Mouse (Mus musculus): ENCODE data around the gene Chn1. TPM values are rescaled to one million over a fixed set of nuclear protein-coding genes. Genes with fewer than 3 reads are reported as not detected.

Chn1 gene
- polyA plus RNA-seq, 1 experiment from 2014 or later = 15.1 TPM

DNA sequence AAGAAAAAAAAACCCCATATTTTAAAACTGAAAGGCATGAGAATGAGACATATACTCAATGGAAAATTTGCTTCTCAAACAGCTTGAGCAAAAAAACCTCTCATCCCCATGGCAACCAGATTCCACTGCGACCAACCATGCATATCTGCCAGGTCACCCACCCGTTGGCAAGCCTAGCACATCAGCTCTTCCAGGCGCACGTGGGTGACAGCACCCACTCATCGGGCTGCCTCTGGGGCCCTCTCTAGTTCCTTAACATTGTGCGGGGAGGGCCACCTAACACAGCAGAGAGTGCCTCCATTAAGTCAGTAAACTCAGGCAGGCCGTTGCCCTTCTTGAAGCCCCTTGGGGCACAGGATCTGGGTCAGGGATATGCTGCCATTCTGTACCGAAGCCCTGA lies 170.1 kb downstream of the Chn1 start:
- no peaks in the 10 kb centered on the region for H3K36me3 ChIP-seq
- no peak overlapping the region for H3K4me2 ChIP-seq
- peaks cover 23% of the 10 kb centered on the region for H3K4me1 ChIP-seq
- no peak overlapping the region for H3K9ac ChIP-seq
- H3K4me3 ChIP-seq (replicated peaks) = no peak overlapping the region
- WGBS = 60% methylated on average over 8 of the region's 8 CpGs
- H3K27ac ChIP-seq = no peak overlapping the region
- H3K9me3 ChIP-seq (replicated peaks) = no peaks in the 10 kb centered on the region
- no peaks in the 10 kb centered on the region for H3K27me3 ChIP-seq
- ATAC-seq (replicated peaks; ENCODE audit: low FRiP score) = no peak

DNA sequence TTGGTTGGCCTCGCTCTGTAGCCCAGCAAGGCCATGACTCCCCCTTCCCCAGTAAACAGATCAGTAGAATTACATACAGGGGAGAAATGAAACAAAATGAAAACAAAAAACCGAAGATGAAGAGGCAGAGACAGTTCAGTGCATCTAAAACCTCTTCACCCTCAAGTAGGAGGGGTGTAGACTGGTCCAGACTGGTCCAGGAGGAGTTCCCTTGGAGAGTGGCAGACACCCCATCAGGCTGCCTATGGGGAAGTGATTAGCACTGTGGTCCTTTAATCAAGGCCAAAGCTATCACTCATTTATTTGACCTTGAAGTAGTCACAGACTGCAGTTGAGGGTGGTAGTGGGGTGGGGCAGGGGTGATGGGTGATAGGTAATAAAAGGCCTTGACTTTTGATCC lies 170.6 kb downstream of the Chn1 start:
- no peaks in the 10 kb centered on the region for H3K27me3 ChIP-seq
- no peak overlapping the region for H3K4me2 ChIP-seq
- no peak overlapping the region for H3K9ac ChIP-seq
- no peak overlapping the region for H3K4me3 ChIP-seq (replicated peaks)
- peaks cover 23% of the 10 kb centered on the region for H3K4me1 ChIP-seq
- no peaks in the 10 kb centered on the region for H3K36me3 ChIP-seq
- 0 out of 2 replicates have a peak, but pooled peaks have one; percentile 13 for ATAC-seq (replicated peaks; ENCODE audit: low FRiP score)
- no peaks in the 10 kb centered on the region for H3K9me3 ChIP-seq (replicated peaks)
- WGBS = 83% methylated on average over 2 of the region's 2 CpGs
- no peak overlapping the region for H3K27ac ChIP-seq

DNA sequence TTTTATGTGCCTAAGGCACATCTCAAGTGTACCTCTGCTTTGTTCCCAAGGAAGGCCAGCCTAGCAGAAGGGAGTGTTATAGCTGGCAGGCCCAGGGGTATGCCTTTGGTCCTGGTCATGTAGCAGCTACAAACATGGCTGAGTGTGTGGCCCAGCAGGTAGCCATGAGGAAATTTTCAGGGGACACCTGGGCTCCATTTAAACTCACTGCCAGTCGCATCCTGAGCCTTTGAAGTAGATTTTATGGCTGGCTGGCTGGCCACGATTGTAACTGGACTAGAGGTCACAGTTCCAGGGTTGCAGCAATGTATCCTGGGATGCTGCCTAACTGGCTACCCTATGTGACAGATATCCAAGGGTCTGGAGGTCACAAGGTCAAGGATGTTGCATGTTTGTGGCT lies 174.5 kb downstream of the Chn1 start:
- 15% methylated on average over 2 of the region's 2 CpGs for WGBS
- H3K27me3 ChIP-seq = no peaks in the 10 kb centered on the region
- no peak overlapping the region for H3K4me2 ChIP-seq
- no peaks in the 10 kb centered on the region for H3K9me3 ChIP-seq (replicated peaks)
- peaks cover 17% of the 10 kb centered on the region for H3K4me1 ChIP-seq
- H3K9ac ChIP-seq = no peak overlapping the region
- no peak overlapping the region for H3K4me3 ChIP-seq (replicated peaks)
- H3K27ac ChIP-seq = no peak overlapping the region
- ATAC-seq (replicated peaks; ENCODE audit: low FRiP score) = no peak
- H3K36me3 ChIP-seq = no peaks in the 10 kb centered on the region

DNA sequence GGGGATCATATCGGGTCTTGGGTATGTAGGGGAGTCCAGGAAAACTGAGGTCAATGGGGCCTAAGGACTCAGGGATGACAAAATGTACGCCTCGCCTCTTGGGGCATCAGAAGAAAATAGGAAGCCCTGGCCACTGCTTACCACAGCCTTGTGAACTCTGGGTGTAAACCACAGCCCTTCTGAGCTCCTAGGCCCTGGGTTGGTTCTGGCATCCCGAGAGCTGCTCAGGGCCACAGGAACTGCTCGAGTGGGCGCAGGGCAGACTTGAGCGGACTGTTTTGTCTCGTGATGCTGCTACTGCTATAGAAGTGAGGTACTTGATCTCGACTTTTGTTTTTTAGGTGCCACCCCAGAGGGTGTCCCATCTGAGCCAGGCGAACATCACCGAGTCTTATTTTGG lies 177.4 kb downstream of the Chn1 start:
- Histone ChIP-seq H3K4me1 (peaks cover 14% of the 10 kb centered on the region), H3K9me3 (replicated peaks) (no peaks in the 10 kb centered on the region), H3K27ac (no peak overlapping the region), H3K27me3 (no peaks in the 10 kb centered on the region), H3K4me2 (no peak overlapping the region), H3K36me3 (no peaks in the 10 kb centered on the region), H3K9ac (no peak overlapping the region), H3K4me3 (replicated peaks) (no peak overlapping the region)
- no peak for ATAC-seq (replicated peaks; ENCODE audit: low FRiP score)
- 96% methylated on average over 11 of the region's 11 CpGs for WGBS

DNA sequence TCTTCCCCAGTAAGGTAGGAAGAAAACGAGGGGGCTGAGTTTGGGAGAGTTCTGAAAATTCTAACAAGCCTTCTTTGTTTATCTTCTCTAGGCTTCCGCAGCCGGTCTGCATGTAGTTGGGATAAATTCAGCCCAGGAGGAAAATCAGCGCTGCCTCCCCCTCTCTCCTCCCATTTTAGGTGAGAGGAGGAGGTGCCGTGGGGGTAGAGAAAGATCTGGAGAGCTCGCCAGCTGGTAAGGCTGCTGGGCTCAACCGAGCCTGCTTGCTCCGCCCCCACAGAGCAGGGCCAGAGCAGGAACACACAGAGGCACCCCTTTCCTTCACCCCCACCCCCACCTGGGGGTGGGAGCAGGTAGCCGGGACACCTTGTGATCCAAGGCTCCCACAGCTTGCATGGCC lies 178.4 kb downstream of the Chn1 start:
- WGBS = 16% methylated on average over 9 of the region's 9 CpGs
- H3K27me3 ChIP-seq = no peaks in the 10 kb centered on the region
- no peaks in the 10 kb centered on the region for H3K36me3 ChIP-seq
- no peaks in the 10 kb centered on the region for H3K9me3 ChIP-seq (replicated peaks)
- ATAC-seq (replicated peaks; ENCODE audit: low FRiP score) = peak; percentile 47; the same call in 1 of the 2 replicates
- H3K9ac ChIP-seq = no peak overlapping the region
- H3K4me2 ChIP-seq = peak overlapping the region; percentile 48
- peak overlapping the region; percentile 6; the same call in 1 of the 2 replicates for H3K4me3 ChIP-seq (replicated peaks)
- H3K27ac ChIP-seq = 0 out of 2 replicates have a peak overlapping the region, but pooled peaks have one; percentile 5
- peaks cover 23% of the 10 kb centered on the region for H3K4me1 ChIP-seq

DNA sequence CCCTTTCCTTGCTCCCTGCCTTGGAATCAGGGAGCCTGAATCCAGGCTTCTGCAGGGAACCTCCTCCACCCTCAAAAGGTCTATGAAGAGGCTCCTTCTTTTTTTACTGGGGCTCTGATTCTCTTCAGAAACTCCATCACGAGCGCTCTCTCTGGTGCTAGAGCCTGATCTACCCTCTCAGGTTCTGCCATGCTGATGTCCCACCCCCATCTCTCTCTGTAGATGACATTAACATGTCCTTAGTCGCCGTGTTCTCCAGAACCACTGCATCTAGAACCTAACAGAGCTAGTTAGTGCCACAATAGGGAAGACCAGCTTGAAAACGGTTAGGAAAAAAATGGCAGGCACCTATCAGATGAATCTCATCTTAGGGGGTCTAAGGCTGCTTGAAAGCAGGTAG lies 178.8 kb downstream of the Chn1 start:
- Histone ChIP-seq H3K9me3 (replicated peaks) (no peaks in the 10 kb centered on the region), H3K9ac (no peak overlapping the region), H3K36me3 (no peaks in the 10 kb centered on the region), H3K4me2 (peak overlapping the region; percentile 48), H3K27me3 (no peaks in the 10 kb centered on the region), H3K27ac (0 out of 2 replicates have a peak overlapping the region, but pooled peaks have one; percentile 5), H3K4me3 (replicated peaks) (0 out of 2 replicates have a peak overlapping the region, but pooled peaks have one; percentile 6), H3K4me1 (peaks cover 23% of the 10 kb centered on the region)
- ATAC-seq (replicated peaks; ENCODE audit: low FRiP score) = no peak
- 74% methylated on average over 5 of the region's 5 CpGs for WGBS

DNA sequence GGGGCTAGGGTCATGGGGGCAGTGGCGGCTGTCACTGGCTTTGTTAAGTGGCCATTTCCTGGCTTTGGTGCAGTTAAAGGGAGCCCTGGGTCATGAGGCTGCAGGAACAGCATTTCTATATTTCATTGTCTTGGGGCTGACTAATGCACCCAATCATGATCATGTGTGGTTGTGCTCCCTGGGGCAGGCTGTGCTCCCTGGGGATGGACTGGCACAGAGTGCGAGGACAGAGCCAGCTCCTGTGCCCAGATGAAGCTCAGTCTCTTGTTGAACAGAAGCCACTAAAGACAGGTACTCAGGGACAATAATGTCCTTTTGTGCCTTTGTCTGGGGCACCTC lies 182.1 kb downstream of the Chn1 start:
- H3K27ac ChIP-seq = peak overlapping the region; percentile 66
- H3K4me2 ChIP-seq = no peak overlapping the region; the same call in 1 of the 2 replicates
- H3K36me3 ChIP-seq = no peaks in the 10 kb centered on the region
- 36% methylated on average over 2 of the region's 2 CpGs for WGBS
- no peaks in the 10 kb centered on the region for H3K9me3 ChIP-seq (replicated peaks)
- no peak for ATAC-seq (replicated peaks; ENCODE audit: low FRiP score)
- peaks cover 4% of the 10 kb centered on the region; the same call in 1 of the 2 replicates for H3K27me3 ChIP-seq
- H3K4me1 ChIP-seq = peaks cover 38% of the 10 kb centered on the region
- H3K9ac ChIP-seq = no peak overlapping the region
- H3K4me3 ChIP-seq (replicated peaks) = no peak overlapping the region

DNA sequence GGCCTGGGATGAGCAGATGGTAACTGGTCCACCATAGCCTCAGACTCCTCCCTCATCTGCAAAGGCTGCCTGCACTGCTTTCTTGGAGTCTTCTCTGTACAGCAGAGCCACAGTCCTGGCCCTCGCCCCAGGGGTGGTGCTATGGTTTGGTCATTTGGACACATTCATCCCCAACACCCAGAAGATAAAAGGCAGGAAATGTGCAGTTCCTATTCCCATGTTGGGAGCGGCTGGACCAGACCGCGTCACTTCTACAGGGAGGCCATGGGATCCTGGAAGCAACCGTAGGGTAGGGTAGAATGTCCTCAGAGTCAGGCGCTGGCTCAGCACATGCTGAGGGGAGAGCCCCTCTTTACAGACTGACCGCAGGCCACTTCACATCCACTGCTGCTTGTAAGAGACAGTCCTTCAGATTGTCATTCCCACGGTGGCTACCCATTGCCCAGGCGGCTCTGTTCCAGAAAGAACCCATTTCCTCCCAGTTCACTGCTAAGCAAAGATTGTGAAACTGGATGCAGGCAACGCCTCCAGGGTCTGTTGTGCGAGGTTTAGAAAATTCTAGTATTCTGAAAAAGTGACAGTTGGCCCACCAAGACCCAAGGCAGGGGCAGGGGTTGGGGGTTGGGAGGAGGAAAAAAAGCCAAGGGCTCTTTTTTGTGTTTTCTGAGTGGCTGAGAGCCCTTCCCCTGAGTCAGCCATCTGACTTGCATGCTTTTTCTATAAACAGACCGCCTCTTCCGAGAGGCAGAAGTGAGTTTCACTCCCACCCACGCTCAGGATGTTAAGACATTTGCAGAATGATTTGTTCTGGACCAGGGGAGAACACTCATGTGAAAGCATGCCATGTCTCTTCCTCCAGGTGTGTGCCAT lies 182.7 kb downstream of the Chn1 start:
- Histone ChIP-seq H3K9ac (no peak overlapping the region), H3K27me3 (peaks cover 4% of the 10 kb centered on the region; the same call in 1 of the 2 replicates), H3K36me3 (no peaks in the 10 kb centered on the region), H3K4me2 (peak overlapping the region; percentile 19; the same call in 1 of the 2 replicates), H3K4me3 (replicated peaks) (no peak overlapping the region), H3K27ac (peak overlapping the region; percentile 66), H3K4me1 (peaks cover 38% of the 10 kb centered on the region), H3K9me3 (replicated peaks) (no peaks in the 10 kb centered on the region)
- ATAC-seq (replicated peaks; ENCODE audit: low FRiP score) = no peak; the same call in 1 of the 2 replicates
- 55% methylated on average over 14 of the region's 14 CpGs for WGBS

DNA sequence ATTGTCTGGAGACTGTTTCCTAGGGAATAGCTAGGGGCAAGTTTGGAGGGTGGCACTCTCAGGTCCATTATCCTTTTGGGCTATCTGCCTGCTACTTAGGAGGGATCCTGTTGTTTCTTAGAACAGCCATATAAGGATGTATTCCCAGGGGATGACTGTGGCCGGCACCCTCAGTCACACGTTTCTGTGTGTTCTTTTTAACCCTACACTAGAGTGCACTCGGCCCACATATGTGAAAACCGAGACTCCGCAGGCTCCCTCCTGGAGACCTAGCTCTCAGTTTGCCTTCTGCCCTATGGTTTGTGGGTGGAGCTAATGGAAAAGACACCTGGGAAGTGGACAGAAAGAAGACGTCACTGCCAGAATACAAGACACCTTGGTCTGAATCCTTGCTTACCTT lies 183.9 kb downstream of the Chn1 start:
- Histone ChIP-seq H3K9me3 (replicated peaks) (no peaks in the 10 kb centered on the region), H3K27me3 (peaks cover 4% of the 10 kb centered on the region; the same call in 1 of the 2 replicates), H3K36me3 (no peaks in the 10 kb centered on the region), H3K27ac (no peak overlapping the region), H3K4me2 (no peak overlapping the region), H3K4me1 (peaks cover 31% of the 10 kb centered on the region), H3K9ac (no peak overlapping the region), H3K4me3 (replicated peaks) (no peak overlapping the region)
- 41% methylated on average over 6 of the region's 6 CpGs for WGBS
- ATAC-seq (replicated peaks; ENCODE audit: low FRiP score) = no peak

DNA sequence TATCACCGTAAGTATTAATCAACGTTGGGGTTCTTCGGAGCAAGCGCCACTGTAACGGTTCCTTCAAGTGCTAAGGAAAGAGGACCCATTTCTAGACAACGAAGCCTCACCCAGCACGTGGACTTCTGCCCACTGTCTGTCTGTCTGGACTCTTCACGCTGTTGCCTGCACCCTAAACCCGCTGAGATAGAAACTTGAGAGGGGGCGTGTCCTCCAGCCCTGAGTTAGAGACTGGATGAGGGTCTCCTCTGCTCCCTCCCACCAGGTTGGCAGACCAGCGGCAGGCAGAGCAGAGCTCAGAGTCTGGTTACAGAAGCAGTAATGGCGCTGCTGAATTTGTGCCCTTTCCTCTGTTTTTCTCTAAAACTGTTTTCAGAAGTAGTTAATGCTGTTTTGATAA lies 185.0 kb downstream of the Chn1 start:
- WGBS = 9% methylated on average over 12 of the region's 12 CpGs
- Histone ChIP-seq H3K27me3 (peaks cover 4% of the 10 kb centered on the region; the same call in 1 of the 2 replicates), H3K9me3 (replicated peaks) (no peaks in the 10 kb centered on the region), H3K36me3 (no peaks in the 10 kb centered on the region), H3K4me3 (replicated peaks) (peak overlapping the region; percentile 32), H3K4me2 (peak overlapping the region; percentile 59), H3K27ac (no peak overlapping the region), H3K4me1 (peaks cover 38% of the 10 kb centered on the region), H3K9ac (peak overlapping the region; percentile 3; the same call in 1 of the 2 replicates)
- ATAC-seq (replicated peaks; ENCODE audit: low FRiP score) = peak; percentile 69

DNA sequence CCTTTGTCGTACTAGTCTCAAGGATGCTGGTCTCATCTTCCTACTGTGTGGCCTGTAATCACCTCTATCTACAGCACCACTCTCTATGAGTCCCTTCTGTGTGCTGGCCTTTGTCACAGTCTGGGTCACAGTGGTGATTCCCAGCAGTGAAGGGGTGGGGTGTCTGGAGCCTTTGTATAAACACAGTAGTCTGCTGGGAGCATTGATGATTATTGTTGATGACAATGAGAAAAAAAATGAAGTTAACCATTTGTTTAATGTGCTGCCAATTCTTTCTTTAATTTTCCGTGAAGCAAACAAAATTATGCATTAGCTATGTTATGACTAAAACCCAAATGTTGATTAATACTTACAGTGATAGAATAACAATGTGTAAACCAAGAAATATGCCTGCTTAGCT lies 186.2 kb downstream of the Chn1 start:
- Histone ChIP-seq H3K36me3 (no peaks in the 10 kb centered on the region), H3K4me2 (no peak overlapping the region), H3K4me1 (peaks cover 41% of the 10 kb centered on the region), H3K9me3 (replicated peaks) (no peaks in the 10 kb centered on the region), H3K27me3 (peaks cover 4% of the 10 kb centered on the region; the same call in 1 of the 2 replicates), H3K4me3 (replicated peaks) (no peak overlapping the region), H3K9ac (no peak overlapping the region), H3K27ac (no peak overlapping the region)
- 65% methylated on average over 2 of the region's 2 CpGs for WGBS
- no peak for ATAC-seq (replicated peaks; ENCODE audit: low FRiP score)

DNA sequence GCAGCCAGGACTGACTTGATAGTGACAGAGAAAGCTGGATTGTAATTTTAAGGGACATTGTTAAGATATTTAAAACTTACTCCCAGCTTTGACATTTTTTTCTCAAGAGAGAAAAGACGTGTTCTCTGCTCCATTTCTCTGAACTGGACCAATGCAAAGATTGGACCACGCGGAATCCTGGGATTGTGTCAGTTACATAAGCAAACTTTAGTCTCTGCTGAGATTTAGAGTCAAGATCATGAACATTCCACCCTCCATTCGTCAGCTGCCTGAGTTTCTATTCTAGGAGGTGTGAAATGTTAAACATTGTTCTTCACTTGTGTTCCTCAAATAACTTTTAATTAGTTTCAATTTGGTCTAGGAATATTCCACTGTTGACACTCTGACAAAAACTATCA lies 188.0 kb downstream of the Chn1 start:
- H3K4me1 ChIP-seq = peaks cover 30% of the 10 kb centered on the region
- no peak overlapping the region for H3K4me2 ChIP-seq
- ATAC-seq (replicated peaks; ENCODE audit: low FRiP score) = no peak
- WGBS = 55% methylated on average over 4 of the region's 4 CpGs
- H3K9ac ChIP-seq = no peak overlapping the region
- peaks cover 4% of the 10 kb centered on the region; the same call in 1 of the 2 replicates for H3K27me3 ChIP-seq
- no peak overlapping the region for H3K27ac ChIP-seq
- no peaks in the 10 kb centered on the region for H3K9me3 ChIP-seq (replicated peaks)
- no peak overlapping the region for H3K4me3 ChIP-seq (replicated peaks)
- H3K36me3 ChIP-seq = no peaks in the 10 kb centered on the region
